Mouse (Mus musculus) brain, embryonic 14.5 days (tissue): Measurements from ENCODE around the gene Mak.

ENCODE experiments used
- CTCF ChIP-seq: fragments of 200-500 bp; IDR thresholded peaks from 2 replicates; pipeline ENCODE4 v1.5.1; 2012; ENCODE audit warnings: inconsistent platforms, mild to moderate bottlenecking, moderate library complexity, borderline replicate concordance; ENCODE audit not compliant: insufficient read depth, insufficient read length; ENCODE audit errors: extremely low read depth
- POLR2A ChIP-seq: fragments of 200-500 bp; IDR thresholded peaks from 2 replicates; pipeline ENCODE4 v1.6.1; 2012; ENCODE audit warnings: mild to moderate bottlenecking, inconsistent platforms, borderline replicate concordance; ENCODE audit not compliant: poor library complexity, insufficient read depth, insufficient read length, severe bottlenecking; ENCODE audit errors: extremely low read depth

DNA sequence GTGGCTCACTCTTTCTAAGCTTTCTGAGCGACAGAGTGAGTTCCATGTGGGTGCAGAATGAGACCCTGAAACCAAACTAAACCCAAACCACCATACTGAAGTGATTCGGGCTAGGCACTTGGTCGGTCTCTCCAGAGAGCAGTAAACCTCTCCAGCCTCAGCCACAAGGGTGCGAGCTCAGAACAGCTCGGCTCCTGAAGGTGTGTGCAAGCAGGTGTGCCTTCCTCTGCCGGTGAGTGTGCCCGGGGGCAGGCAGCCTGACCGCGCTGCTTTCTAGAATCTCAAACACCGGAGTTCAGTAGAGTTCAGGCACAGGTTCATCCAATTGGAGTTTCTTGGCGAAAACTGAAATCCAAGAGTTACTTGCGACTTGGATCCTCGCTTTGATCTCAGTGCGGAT is 34.4 kb upstream of the Mak start, which contains the start of gene Sycp2l:
- TF ChIP-seq CTCF (no peak), POLR2A (no peak)
